Mouse (Mus musculus) cerebellum, adult 11-12 months (tissue): Measurements from ENCODE around the gene BC052040.

Source experiments
- DNase-seq: peaks from one replicate; pipeline ENCODE4 v3.0.0; 2022

BC052040 gene

GRCm38 (mm10) chr2:115774153-115774908, 192.8 kb downstream of the BC052040 start:
- DNase-seq = no peak

GRCm38 (mm10) chr2:115775488-115776217, 194.1 kb downstream of the BC052040 start:
- no peak for DNase-seq

DNA sequence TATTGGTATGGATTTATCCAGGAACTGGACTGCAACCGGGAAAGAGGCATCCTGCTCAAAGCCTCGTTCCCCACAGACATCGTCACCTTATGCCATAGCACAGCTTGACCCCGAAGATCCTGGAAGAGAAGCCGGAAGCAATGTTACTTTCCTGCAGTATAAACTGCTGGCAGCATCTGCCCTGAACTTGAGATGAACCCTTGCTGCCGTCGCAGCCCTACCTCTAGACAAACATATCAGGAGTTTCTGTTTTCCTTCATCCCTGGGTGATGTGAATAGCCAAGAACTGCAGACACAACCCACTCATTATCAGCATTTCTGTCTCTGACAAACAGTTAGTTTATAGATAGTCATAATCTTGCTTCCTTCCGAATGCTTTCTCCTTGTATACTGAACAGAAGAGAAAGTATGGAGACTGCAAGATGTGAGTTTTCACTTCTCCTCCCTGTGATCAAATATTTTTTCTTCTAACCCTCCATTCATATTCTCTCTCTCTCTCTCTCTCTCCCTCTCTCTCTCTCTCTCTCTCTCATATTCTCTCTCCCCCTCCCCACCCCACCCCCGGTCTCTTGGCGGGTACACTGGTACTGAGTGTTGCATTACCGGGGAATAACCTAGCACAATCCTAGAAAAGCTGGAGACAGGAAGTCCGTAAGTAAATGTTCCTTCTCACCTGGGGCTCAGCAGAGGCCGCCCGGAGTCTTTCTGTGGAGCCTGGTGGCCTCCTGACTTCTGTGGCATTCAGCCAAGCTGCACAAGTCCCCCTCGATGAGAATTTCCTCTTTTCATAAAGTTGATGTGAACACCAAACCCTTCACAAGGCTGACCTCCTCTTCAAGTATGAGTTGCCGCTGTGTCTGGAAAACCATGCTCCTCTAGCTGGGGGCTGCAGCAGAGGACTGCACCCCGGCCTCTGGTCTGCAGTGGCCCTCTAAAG, 195.7 kb downstream of the BC052040 start:
- DNase-seq = no peak

DNA sequence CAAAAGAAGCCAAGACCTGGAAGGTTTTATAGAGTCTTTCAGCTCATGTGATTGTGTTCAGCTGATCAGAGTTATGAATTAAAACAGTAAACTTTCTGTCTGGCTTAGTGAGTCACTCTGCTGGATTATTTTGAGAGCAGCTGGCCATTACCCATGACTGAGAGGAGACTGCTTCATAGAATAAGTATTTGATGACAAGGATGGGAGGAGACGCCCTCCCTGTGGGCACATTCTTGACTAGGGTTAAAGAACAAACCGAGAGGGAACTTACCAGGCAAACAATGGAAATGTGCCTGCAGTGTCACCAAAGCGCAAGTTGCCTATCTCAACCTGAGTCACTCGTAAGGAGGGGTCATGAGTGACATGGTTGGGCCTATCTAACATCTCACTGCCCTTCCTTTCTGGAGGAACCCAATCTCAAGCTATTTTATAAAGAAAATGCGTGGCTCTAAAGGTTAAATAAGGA, 199.1 kb downstream of the BC052040 start:
- DNase-seq = no peak

DNA sequence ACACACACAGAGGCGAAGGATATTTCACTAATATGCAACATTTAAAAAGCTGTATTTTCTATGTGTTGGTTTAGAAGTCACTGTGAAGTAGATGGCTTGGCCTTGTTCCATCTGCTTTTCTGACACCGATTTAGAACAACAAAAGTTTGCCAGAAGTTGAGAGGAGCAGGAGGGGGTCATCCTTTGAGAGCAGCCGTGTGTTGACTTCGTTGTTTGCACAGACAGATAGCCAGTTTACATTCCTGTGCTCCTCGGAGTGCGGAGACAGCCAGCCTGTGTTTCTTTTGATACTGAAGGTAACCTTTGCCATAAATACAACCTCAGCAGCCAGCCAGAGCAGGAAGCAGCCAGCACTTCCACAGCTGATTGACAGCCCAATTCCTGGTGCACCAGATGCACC, 204.2 kb downstream of the BC052040 start:
- DNase-seq = no peak

- no peak for DNase-seq
These were observed 217.3 kb downstream of the BC052040 start for GRCm38 (mm10) chr2:115798839-115799238.

DNA sequence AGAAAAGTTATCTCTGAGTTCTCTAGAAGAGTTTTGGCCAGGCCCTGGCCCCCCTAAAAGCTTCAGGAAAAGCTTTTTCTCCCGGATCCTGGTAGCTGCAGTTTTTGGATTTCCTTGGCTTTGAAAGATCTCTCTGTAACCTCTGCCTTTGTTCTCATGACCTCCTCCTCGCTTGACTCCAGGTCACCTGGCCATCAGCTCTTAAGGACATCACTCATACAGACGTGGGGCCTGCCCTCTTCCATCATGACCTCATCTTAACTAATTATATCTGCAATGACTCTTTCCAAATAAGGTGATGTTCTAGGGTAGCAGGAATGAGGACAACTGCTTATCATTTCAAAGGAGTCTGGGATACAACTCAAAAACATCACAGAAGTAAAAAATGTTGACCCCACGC, 226.9 kb downstream of the BC052040 start:
- DNase-seq = no peak

DNA sequence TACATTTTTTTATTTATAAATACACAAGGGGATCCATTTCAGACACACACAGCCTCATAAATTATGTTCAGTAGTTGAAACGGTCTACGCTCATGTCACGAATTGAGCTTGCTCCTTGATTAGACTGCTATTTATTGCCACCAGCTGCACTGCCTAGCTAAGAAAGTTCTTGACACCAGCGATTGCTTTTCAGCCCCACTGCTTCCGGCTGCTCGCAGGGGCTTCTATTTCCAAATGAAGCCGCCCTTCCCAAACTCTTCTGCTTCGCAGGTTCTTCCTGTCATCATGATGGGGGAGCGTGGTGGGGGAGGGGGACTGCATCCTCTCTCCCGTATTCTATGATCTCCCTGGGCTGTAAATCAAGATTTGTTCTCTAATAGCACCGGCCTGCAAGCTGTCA, 231.8 kb downstream of the BC052040 start:
- no peak for DNase-seq

DNA sequence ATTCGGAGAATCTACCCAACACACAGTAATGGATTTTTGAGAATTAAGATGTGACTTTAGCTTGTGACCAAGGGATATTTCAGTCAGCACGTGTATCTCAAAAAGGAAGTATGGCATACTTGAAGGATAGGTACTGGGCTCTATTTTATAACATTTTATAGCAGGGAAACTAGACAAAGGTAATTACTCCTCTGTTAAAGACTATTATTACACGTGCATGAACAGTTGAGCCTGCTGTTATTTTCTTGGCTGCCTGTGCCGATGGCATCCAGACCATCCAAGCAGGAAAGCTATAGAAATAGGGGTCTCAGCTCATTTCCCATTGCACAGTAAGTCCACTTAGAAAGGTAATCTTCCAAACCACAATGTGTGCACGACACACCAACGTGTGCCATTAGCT, 232.2 kb downstream of the BC052040 start:
- no peak for DNase-seq

DNA sequence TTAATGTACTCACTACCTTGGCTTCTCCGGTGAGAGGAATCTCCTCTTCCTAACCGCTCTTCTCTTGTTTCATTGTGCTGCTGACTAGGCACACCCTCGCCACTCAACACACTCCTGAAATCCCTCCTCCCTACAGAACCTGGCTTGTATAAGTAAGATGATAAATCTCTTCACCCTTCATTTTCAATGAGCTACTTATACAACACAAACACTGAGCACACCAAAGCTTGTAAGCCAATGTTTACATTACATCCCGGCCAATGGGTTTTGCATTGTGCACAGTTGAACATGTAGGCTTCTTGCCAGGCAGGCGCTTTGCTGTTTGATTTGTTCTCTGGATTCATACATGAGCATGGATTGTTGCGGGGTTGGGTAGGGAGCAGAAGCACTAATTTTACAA, 236.4 kb downstream of the BC052040 start:
- DNase-seq = no peak

DNA sequence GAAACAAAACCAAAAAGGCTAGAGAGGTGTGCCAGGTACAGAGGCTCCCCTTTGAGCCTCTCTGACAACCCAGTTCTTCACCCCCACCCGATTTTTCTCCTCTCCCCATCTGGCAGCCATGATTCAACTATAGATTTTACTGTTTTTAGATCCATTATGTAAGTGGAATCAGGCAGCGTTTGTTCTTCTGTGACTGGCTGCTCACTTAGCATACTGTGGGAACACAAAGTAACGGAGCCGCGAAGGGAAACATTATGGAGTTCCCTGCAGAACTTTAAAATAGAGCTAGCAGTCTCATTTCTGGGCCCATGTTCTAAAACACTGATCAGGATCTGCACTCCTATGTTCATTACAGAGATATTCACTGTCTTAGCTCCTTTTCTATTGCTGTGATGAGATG, 240.8 kb downstream of the BC052040 start:
- DNase-seq = no peak
